Mouse (Mus musculus): ENCODE measurements around the gene Psmd5. TPM values are rescaled to one million over a fixed set of nuclear protein-coding genes. Genes with fewer than 3 reads are reported as not detected.

Gene Psmd5
- polyA plus RNA-seq, 1 experiment from 2014 or later = 107 TPM

Other genes starting within 250 kb of the Psmd5 start
- gene Gapvd1, start 119.7 kb downstream of the Psmd5 start, polyA plus RNA-seq (2016; fragmentation: Nextera tagmentation; extraction: Ambion mirVana) = 124 and 130 TPM in 2 replicates
- gene Hspa5, start 103.0 kb downstream of the Psmd5 start, polyA plus RNA-seq (2016; fragmentation: Nextera tagmentation; extraction: Ambion mirVana) = 609 and 641 TPM in 2 replicates
- gene Rabepk, start 75.1 kb downstream of the Psmd5 start, polyA plus RNA-seq (2016; fragmentation: Nextera tagmentation; extraction: Ambion mirVana) = 20.3 and 24.6 TPM in 2 replicates
- gene Fbxw2, start 48.7 kb downstream of the Psmd5 start, polyA plus RNA-seq (2016; fragmentation: Nextera tagmentation; extraction: Ambion mirVana) = 81.6 and 85.0 TPM in 2 replicates
- 0.10 TPM in 1 of 2 replicates, not detected in the other for gene Gm34653, start 42.0 kb downstream of the Psmd5 start, polyA plus RNA-seq (2016; fragmentation: Nextera tagmentation; extraction: Ambion mirVana)
- 0.28 TPM in 1 of 2 replicates, not detected in the other for gene Cutal, start 572 bp downstream of the Psmd5 start, polyA plus RNA-seq (2016; fragmentation: Nextera tagmentation; extraction: Ambion mirVana)
- 2.7 and 4.1 TPM in 2 replicates for gene Phf19, start 39.1 kb upstream of the Psmd5 start, polyA plus RNA-seq (2016; fragmentation: Nextera tagmentation; extraction: Ambion mirVana)
- gene Traf1, start 86.8 kb upstream of the Psmd5 start, polyA plus RNA-seq (2016; fragmentation: Nextera tagmentation; extraction: Ambion mirVana) = 0.35 and 1.3 TPM in 2 replicates
- gene Hc, start 186.5 kb upstream of the Psmd5 start, polyA plus RNA-seq (2016; fragmentation: Nextera tagmentation; extraction: Ambion mirVana) = 0.96 and 0.99 TPM in 2 replicates
- gene AI182371, start 226.6 kb upstream of the Psmd5 start, polyA plus RNA-seq (2016; fragmentation: Nextera tagmentation; extraction: Ambion mirVana) = 0.47 and 0.51 TPM in 2 replicates
- gene Cntrl, start 234.5 kb upstream of the Psmd5 start, polyA plus RNA-seq (2016; fragmentation: Nextera tagmentation; extraction: Ambion mirVana) = 30.7 and 32.5 TPM in 2 replicates